ENCODE assay signal across 18 mouse cellular contexts in the genomic region with DNA sequence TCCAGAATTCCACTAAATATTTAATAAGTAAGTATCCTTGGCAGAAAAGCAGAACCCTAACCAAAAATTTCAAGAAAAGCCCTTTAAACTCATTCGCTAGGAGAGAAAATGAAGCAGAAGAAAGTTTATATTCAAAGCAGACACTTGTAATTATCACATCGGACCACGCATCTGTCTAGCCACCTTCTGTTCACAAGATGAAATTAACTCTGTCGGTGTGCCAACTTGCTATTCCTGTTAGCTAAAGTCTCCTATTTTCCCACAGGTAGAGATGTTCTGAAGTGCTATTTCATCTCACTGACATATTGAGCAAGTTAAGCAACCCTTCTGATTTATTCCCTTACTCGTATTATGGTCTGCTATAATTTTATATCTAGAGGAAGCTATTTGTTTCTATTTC.
DNase-seq lines count a peak whose midpoint lies in the region.
"Had no signal": no experiment of that assay in that cellular context is flagged by ENCODE, and none has a peak within 500 bp of the region (broad histone marks: within the 10 kb centered on the region; RNA-seq: fewer than 3 reads in every experiment).

No protein-coding gene starts in this region.

- intact Hi-C loops in left cerebral cortex, postnatal 36 days (cut with DNase I) = no loop called here
- intact Hi-C loops in heart, postnatal 10 days (cut with DNase I) = no loop called here

- DNase-seq in frontal cortex, adult 2 months (ENCODE audit: extremely low spot score in 1 of 2, low spot score in 1 of 2) = peak; percentile 20 to 63
- no peak for DNase-seq in frontal cortex, postnatal 14 days (ENCODE audit: low spot score in 2 of 2)
- peak; percentile 26 to 56 for DNase-seq in right cerebral cortex, adult 2 months (ENCODE audit: low spot score in 2 of 2)
- DNase-seq in right cerebral cortex, postnatal 14 days = no peak
- peak; percentile 19 to 24 for DNase-seq in left cerebral cortex, postnatal 36 days (ENCODE audit: low spot score in 2 of 2)
- no peak for DNase-seq in heart, postnatal 10 days
- DNase-seq in T-cell, adult 2 months (ENCODE audit: low spot score) = no peak
- DNase-seq: adrenal gland, adult 2 months; B cell, adult 2 months; cerebellum, adult 2 months; forebrain, postnatal 0 days; gastrocnemius, postnatal 14 days; heart, adult 18-20 months; kidney, adult 11 months; layer of hippocampus, postnatal 36 days; liver, postnatal 0 days; retina, postnatal 1 day; spleen, adult 18-20 months had no signal

Comparison
In these comparisons a context has a peak if more than half of its experiments do, and no peak if none do; other contexts are left out.
1. DNase-seq: peak in frontal cortex, adult 2 months (2 of 2), right cerebral cortex, adult 2 months (2 of 2) and left cerebral cortex, postnatal 36 days (2 of 2); none in frontal cortex, postnatal 14 days (0 of 2), right cerebral cortex, postnatal 14 days (single experiment), heart, postnatal 10 days (0 of 2) and T-cell, adult 2 months (single experiment).